Mouse (Mus musculus): ENCODE measurements at regions not wholly inside any gene's neighbourhood (a gene's known extent, or its start where the extent isn't known, plus 50 kb on each side); places are given as distances from the start of the nearest gene placed in this dataset.

- no peaks in the 10 kb centered on the region for H3K4me1 ChIP-seq (ENCODE audit: control insufficient read depth in 1 of 2, insufficient read depth in 2 of 2, low read length in 2 of 2)
- no peaks in the 10 kb centered on the region for H3K79me2 ChIP-seq (ENCODE audit: control insufficient read depth, insufficient read depth, low read length, poor library complexity)
- TF ChIP-seq RCOR1 (IDR thresholded peaks at IDR 0.05; ENCODE audit: low read depth, low read length): no peak
- TF ChIP-seq USF1 (IDR thresholded peaks at IDR 0.05; ENCODE audit: low read depth, low read length): no peak
- TF ChIP-seq POLR2AphosphoS2 (IDR thresholded peaks at IDR 0.05; ENCODE audit: low read length): no peak
- TF ChIP-seq POLR2AphosphoS5 (IDR thresholded peaks at IDR 0.05; ENCODE audit: borderline replicate concordance, low read depth, low read length): no peak
- TF ChIP-seq MYB (IDR thresholded peaks at IDR 0.05; ENCODE audit: low read depth, low read length): no peak
- no peak for TF ChIP-seq KAT2A (conservative IDR thresholded peaks at IDR 0.05; ENCODE audit: low read depth, low read length)
- no peak for TF ChIP-seq HCFC1 (IDR thresholded peaks at IDR 0.05; ENCODE audit: low read depth, low read length)
- TF ChIP-seq TAL1 (IDR thresholded peaks at IDR 0.05; ENCODE audit: low read length): no peak
- no peak for TF ChIP-seq NELFE (IDR thresholded peaks at IDR 0.05; ENCODE audit: low read depth, low read length)
- TF ChIP-seq TBP (IDR thresholded peaks at IDR 0.05; ENCODE audit: low read depth, low read length): no peak
- TF ChIP-seq MXI1 (IDR thresholded peaks at IDR 0.05; ENCODE audit: low read depth, low read length): no peak
- no peak for TF ChIP-seq SIN3A (IDR thresholded peaks at IDR 0.05; ENCODE audit: low read length)
- no peak for TF ChIP-seq USF2 (IDR thresholded peaks at IDR 0.05; ENCODE audit: borderline replicate concordance in 1 of 2, insufficient read depth in 1 of 2, low read depth in 1 of 2, low read length in 2 of 2)
- TF ChIP-seq TCF12 (IDR thresholded peaks at IDR 0.05; ENCODE audit: low read depth, low read length): no peak
- TF ChIP-seq GATA1 (IDR thresholded peaks at IDR 0.05; ENCODE audit: low read depth, low read length): no peak
- no peak for TF ChIP-seq JUND (IDR thresholded peaks at IDR 0.05; ENCODE audit: low read depth, low read length)
- no peak for TF ChIP-seq SMC3 (IDR thresholded peaks at IDR 0.05; ENCODE audit: low read depth, low read length)
- no peak overlapping the region for H3K4me3 ChIP-seq (ENCODE audit: control insufficient read depth in 1 of 2, insufficient read depth in 1 of 2, low read depth in 2 of 2, low read length in 2 of 2)
- no peak overlapping the region for H3K9ac ChIP-seq (ENCODE audit: control insufficient read depth, low read depth, low read length, poor library complexity, severe bottlenecking)
- no peaks in the 10 kb centered on the region for H3K27me3 ChIP-seq (ENCODE audit: control insufficient read depth in 1 of 2, insufficient read depth in 2 of 2, low read length in 2 of 2)
- no peak for DNase-seq (ENCODE audit: low read depth, low spot score)
- no peaks in the 10 kb centered on the region; the same call in 1 of the 2 replicates for H3K9me3 ChIP-seq (replicated peaks; ENCODE audit: insufficient read depth, low read length)
- no peak overlapping the region for H3K27ac ChIP-seq (ENCODE audit: control insufficient read depth, low read depth, low read length)
- no peaks in the 10 kb centered on the region for H3K36me3 ChIP-seq (ENCODE audit: control insufficient read depth in 1 of 2, insufficient read depth in 2 of 2, low read length in 2 of 2)
These were observed 317.2 kb upstream of the Maf start for GRCm38 (mm10) chr8:116024811-116025210.

GRCm38 (mm10) chr8:116021691-116022090, 314.1 kb upstream of the Maf start:
- Histone ChIP-seq H3K9ac (ENCODE audit: control insufficient read depth, low read depth, low read length, poor library complexity, severe bottlenecking) (no peak overlapping the region), H3K36me3 (ENCODE audit: control insufficient read depth in 1 of 2, insufficient read depth in 2 of 2, low read length in 2 of 2) (no peaks in the 10 kb centered on the region), H3K79me2 (ENCODE audit: control insufficient read depth, insufficient read depth, low read length, poor library complexity) (no peaks in the 10 kb centered on the region), H3K27ac (ENCODE audit: control insufficient read depth, low read depth, low read length) (no peak overlapping the region), H3K4me1 (ENCODE audit: control insufficient read depth in 1 of 2, insufficient read depth in 2 of 2, low read length in 2 of 2) (no peaks in the 10 kb centered on the region), H3K4me3 (ENCODE audit: control insufficient read depth in 1 of 2, insufficient read depth in 1 of 2, low read depth in 2 of 2, low read length in 2 of 2) (no peak overlapping the region), H3K27me3 (ENCODE audit: control insufficient read depth in 1 of 2, insufficient read depth in 2 of 2, low read length in 2 of 2) (no peaks in the 10 kb centered on the region), H3K9me3 (replicated peaks; ENCODE audit: insufficient read depth, low read length) (no peaks in the 10 kb centered on the region)
- DNase-seq (ENCODE audit: low read depth, low spot score): no peak
- TF ChIP-seq UBTF (IDR thresholded peaks at IDR 0.05; ENCODE audit: borderline replicate concordance, insufficient read depth, low read depth, low read length) (no peak), CHD2 (IDR thresholded peaks at IDR 0.05; ENCODE audit: low read length) (no peak), ELF1 (IDR thresholded peaks at IDR 0.05; ENCODE audit: low read depth, low read length) (no peak), NRF1 (IDR thresholded peaks at IDR 0.05; ENCODE audit: insufficient read depth, low read depth, low read length, poor library complexity, severe bottlenecking) (no peak), JUND (IDR thresholded peaks at IDR 0.05; ENCODE audit: low read depth, low read length) (no peak), MEF2A (IDR thresholded peaks at IDR 0.05; ENCODE audit: extremely low read depth, insufficient replicate concordance, low read depth, low read length, poor library complexity, severe bottlenecking) (no peak), ZMIZ1 (IDR thresholded peaks at IDR 0.05; ENCODE audit: low read depth, low read length) (no peak), BHLHE40 (IDR thresholded peaks at IDR 0.05; ENCODE audit: borderline replicate concordance, low read depth, low read length) (no peak), SIN3A (IDR thresholded peaks at IDR 0.05; ENCODE audit: low read length) (no peak)

Data from MEL (cell line).